Mouse (Mus musculus) liver, adult 2 months (tissue): ENCODE results near the gene Syt1.

Experiments
- CTCF ChIP-seq: fragments of 200-500 bp; IDR thresholded peaks from 2 replicates; pipeline ENCODE4 v1.5.1; 2011; ENCODE audit warnings: low read depth, low read length, control low read depth
- POLR2A ChIP-seq: fragments of 200-500 bp; IDR thresholded peaks from 2 replicates; pipeline ENCODE4 v1.6.1; 2011; ENCODE audit warnings: low read length, control low read depth; ENCODE audit not compliant: insufficient read depth; ENCODE audit errors: extremely low read depth

DNA sequence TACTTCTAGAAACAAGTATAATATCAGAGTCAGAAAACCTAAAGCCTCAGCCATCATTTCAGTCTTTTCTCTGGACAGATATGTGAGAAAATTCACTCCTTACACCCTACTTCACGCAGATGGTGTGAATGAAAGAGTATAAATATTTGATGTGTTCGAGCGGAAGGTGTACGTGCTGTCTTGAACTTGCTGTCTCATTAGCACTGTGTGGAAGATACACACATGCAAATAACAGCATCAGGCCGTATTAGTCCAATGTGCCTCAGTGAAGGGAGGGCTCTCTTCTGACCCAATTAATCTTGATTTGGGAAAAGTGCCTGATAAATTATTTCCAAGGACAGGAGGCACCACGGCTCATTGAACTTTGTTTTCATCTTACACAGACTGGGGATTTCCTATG lies 154.8 kb downstream of the Syt1 start:
- TF ChIP-seq CTCF (no peak), POLR2A (no peak)
